Mouse (Mus musculus): ENCODE data around the gene Nmd3. TPM values are rescaled to one million over a fixed set of nuclear protein-coding genes. Genes with fewer than 3 reads are reported as not detected.

Gene Nmd3
- polyA plus RNA-seq, 1 experiment from 2014 or later, result 149 TPM

- peaks cover 25% of the 10 kb centered on the region for H3K36me3 ChIP-seq
- H3K27ac ChIP-seq, result peak overlapping the region; percentile 97; the same call in 1 of the 2 replicates
- 49% methylated on average over 7 of the region's 7 CpGs for WGBS
- H3K27me3 ChIP-seq (ENCODE audit: insufficient read depth, poor library complexity, severe bottlenecking), result no peaks in the 10 kb centered on the region
- no peak for DNase-seq (ENCODE audit: low spot score)
- H3K4me1 ChIP-seq, result peaks cover 7% of the 10 kb centered on the region; the same call in 1 of the 2 replicates
- no peaks in the 10 kb centered on the region for H3K9me3 ChIP-seq
- peak overlapping the region; percentile 98 for H3K4me3 ChIP-seq
Measured at GRCm38 (mm10) chr3:69723161-69723560, 1.4 kb downstream of the Nmd3 start.

GRCm38 (mm10) chr3:69730930-69731329 lies 9.1 kb downstream of the Nmd3 start:
- H3K4me3 ChIP-seq, result no peak overlapping the region
- no peak overlapping the region for H3K27ac ChIP-seq
- H3K9me3 ChIP-seq, result no peaks in the 10 kb centered on the region
- H3K27me3 ChIP-seq (ENCODE audit: insufficient read depth, poor library complexity, severe bottlenecking), result no peaks in the 10 kb centered on the region
- H3K4me1 ChIP-seq, result peaks cover 4% of the 10 kb centered on the region; the same call in 1 of the 2 replicates
- DNase-seq (ENCODE audit: low spot score), result no peak
- H3K36me3 ChIP-seq, result peaks cover 68% of the 10 kb centered on the region

- DNase-seq (ENCODE audit: low spot score), result no peak
- Histone ChIP-seq H3K4me3 (no peak overlapping the region), H3K4me1 (peaks cover 4% of the 10 kb centered on the region; the same call in 1 of the 2 replicates), H3K27me3 (ENCODE audit: insufficient read depth, poor library complexity, severe bottlenecking) (no peaks in the 10 kb centered on the region), H3K36me3 (peaks cover 82% of the 10 kb centered on the region), H3K27ac (no peak overlapping the region), H3K9me3 (no peaks in the 10 kb centered on the region)
- 84% methylated on average over 2 of the region's 2 CpGs for WGBS
Measured at GRCm38 (mm10) chr3:69733939-69734338, 12.2 kb downstream of the Nmd3 start.

- Histone ChIP-seq H3K4me1 (no peaks in the 10 kb centered on the region), H3K4me3 (no peak overlapping the region), H3K9me3 (no peaks in the 10 kb centered on the region), H3K36me3 (peaks cover 52% of the 10 kb centered on the region), H3K27me3 (ENCODE audit: insufficient read depth, poor library complexity, severe bottlenecking) (no peaks in the 10 kb centered on the region), H3K27ac (no peak overlapping the region)
- 77% methylated on average over 3 of the region's 3 CpGs for WGBS
- DNase-seq (ENCODE audit: low spot score), result no peak
Measured at GRCm38 (mm10) chr3:69755192-69755591, 33.4 kb downstream of the Nmd3 start.

- Histone ChIP-seq H3K9me3 (no peaks in the 10 kb centered on the region), H3K36me3 (peaks cover 44% of the 10 kb centered on the region), H3K4me3 (no peak overlapping the region), H3K27ac (no peak overlapping the region), H3K27me3 (ENCODE audit: insufficient read depth, poor library complexity, severe bottlenecking) (no peaks in the 10 kb centered on the region), H3K4me1 (no peaks in the 10 kb centered on the region)
- DNase-seq (ENCODE audit: low spot score), result no peak
- 96% methylated on average over 3 of the region's 3 CpGs for WGBS
Measured at GRCm38 (mm10) chr3:69755968-69756367, 34.2 kb downstream of the Nmd3 start.

GRCm38 (mm10) chr3:69756499-69756898 lies 34.7 kb downstream of the Nmd3 start:
- 31% methylated on average over 7 of the region's 7 CpGs for WGBS
- H3K27ac ChIP-seq, result no peak overlapping the region
- H3K36me3 ChIP-seq, result peaks cover 41% of the 10 kb centered on the region

GRCm38 (mm10) chr3:69757456-69757855 lies 35.7 kb downstream of the Nmd3 start:
- WGBS, result 91% methylated on average over 1 of the region's 1 CpGs
- H3K4me1 ChIP-seq, result no peaks in the 10 kb centered on the region
- no peaks in the 10 kb centered on the region for H3K27me3 ChIP-seq (ENCODE audit: insufficient read depth, poor library complexity, severe bottlenecking)
- no peak overlapping the region for H3K4me3 ChIP-seq
- peaks cover 41% of the 10 kb centered on the region for H3K36me3 ChIP-seq
- H3K9me3 ChIP-seq, result no peaks in the 10 kb centered on the region
- DNase-seq (ENCODE audit: low spot score), result no peak
- H3K27ac ChIP-seq, result no peak overlapping the region

More at GRCm38 (mm10) chr3:69756499-69756898, 34.7 kb downstream of the Nmd3 start:
- DNase-seq (ENCODE audit: low spot score), result no peak
- Histone ChIP-seq H3K27me3 (ENCODE audit: insufficient read depth, poor library complexity, severe bottlenecking) (no peaks in the 10 kb centered on the region), H3K4me3 (no peak overlapping the region), H3K4me1 (no peaks in the 10 kb centered on the region), H3K9me3 (no peaks in the 10 kb centered on the region)

- Histone ChIP-seq H3K4me1 (no peaks in the 10 kb centered on the region), H3K27ac (no peak overlapping the region), H3K9me3 (no peaks in the 10 kb centered on the region), H3K36me3 (peaks cover 25% of the 10 kb centered on the region), H3K27me3 (ENCODE audit: insufficient read depth, poor library complexity, severe bottlenecking) (no peaks in the 10 kb centered on the region), H3K4me3 (no peak overlapping the region)
- DNase-seq (ENCODE audit: low spot score), result peak; percentile 31
- WGBS, result 86% methylated on average over 6 of the region's 6 CpGs
Measured at GRCm38 (mm10) chr3:69760081-69760480, 38.3 kb downstream of the Nmd3 start.

GRCm38 (mm10) chr3:69761195-69761594 lies 39.4 kb downstream of the Nmd3 start:
- Histone ChIP-seq H3K4me3 (no peak overlapping the region), H3K36me3 (peaks cover 25% of the 10 kb centered on the region), H3K4me1 (no peaks in the 10 kb centered on the region), H3K27ac (no peak overlapping the region), H3K9me3 (no peaks in the 10 kb centered on the region), H3K27me3 (ENCODE audit: insufficient read depth, poor library complexity, severe bottlenecking) (no peaks in the 10 kb centered on the region)
- peak; percentile 28 for DNase-seq (ENCODE audit: low spot score)
- WGBS, result 83% methylated on average over 4 of the region's 4 CpGs

GRCm38 (mm10) chr3:69762838-69763368 lies 41.1 kb downstream of the Nmd3 start:
- no peaks in the 10 kb centered on the region for H3K9me3 ChIP-seq
- H3K36me3 ChIP-seq, result peaks cover 20% of the 10 kb centered on the region
- DNase-seq (ENCODE audit: low spot score), result no peak
- H3K27ac ChIP-seq, result no peak overlapping the region
- H3K4me3 ChIP-seq, result no peak overlapping the region
- 78% methylated on average over 6 of the region's 6 CpGs for WGBS
- no peaks in the 10 kb centered on the region for H3K27me3 ChIP-seq (ENCODE audit: insufficient read depth, poor library complexity, severe bottlenecking)
- H3K4me1 ChIP-seq, result no peaks in the 10 kb centered on the region

GRCm38 (mm10) chr3:69763630-69764565 lies 42.1 kb downstream of the Nmd3 start:
- WGBS, result 91% methylated on average over 21 of the region's 21 CpGs
- Histone ChIP-seq H3K4me1 (no peaks in the 10 kb centered on the region), H3K4me3 (no peak overlapping the region), H3K27ac (no peak overlapping the region), H3K9me3 (no peaks in the 10 kb centered on the region), H3K27me3 (ENCODE audit: insufficient read depth, poor library complexity, severe bottlenecking) (no peaks in the 10 kb centered on the region), H3K36me3 (peaks cover 13% of the 10 kb centered on the region)
- DNase-seq (ENCODE audit: low spot score), result peak; percentile 38

- WGBS, result 91% methylated on average over 11 of the region's 11 CpGs
- Histone ChIP-seq H3K27ac (no peak overlapping the region), H3K27me3 (ENCODE audit: insufficient read depth, poor library complexity, severe bottlenecking) (no peaks in the 10 kb centered on the region), H3K9me3 (no peaks in the 10 kb centered on the region), H3K4me3 (no peak overlapping the region), H3K36me3 (0 out of 2 replicates have a peak, but pooled peaks cover 11% of the 10 kb centered on the region), H3K4me1 (no peaks in the 10 kb centered on the region)
- peak; percentile 68 for DNase-seq (ENCODE audit: low spot score)
Measured at GRCm38 (mm10) chr3:69765206-69765605, 43.4 kb downstream of the Nmd3 start.

- Histone ChIP-seq H3K27ac (no peak overlapping the region), H3K9me3 (no peaks in the 10 kb centered on the region), H3K27me3 (ENCODE audit: insufficient read depth, poor library complexity, severe bottlenecking) (no peaks in the 10 kb centered on the region), H3K36me3 (0 out of 2 replicates have a peak, but pooled peaks cover 11% of the 10 kb centered on the region), H3K4me1 (no peaks in the 10 kb centered on the region), H3K4me3 (no peak overlapping the region)
- peak; percentile 10 for DNase-seq (ENCODE audit: low spot score)
- 92% methylated on average over 4 of the region's 4 CpGs for WGBS
Measured at GRCm38 (mm10) chr3:69769150-69769549, 47.4 kb downstream of the Nmd3 start.
